Mouse (Mus musculus) layer of hippocampus, adult 18-20 months (tissue): Measurements from ENCODE around the gene Cdk2. TPM values are rescaled to one million over a fixed set of nuclear protein-coding genes. Genes with fewer than 3 reads are reported as not detected.

Experiments
- DNase-seq, 2 experiments: peaks; one replicate each; pipeline ENCODE4 v3.0.0; 2022; ENCODE audit warnings: low spot score in 2 of 2
- total RNA-seq, 2 experiments: library from RNA; stranded (reverse); gene quantifications; 2 replicates each; pipeline ENCODE4 v1.2.3; 2021

Cdk2 gene
- total RNA-seq, 2 experiments from 2014 or later = 1.4 to 2.6 TPM

- no peak for DNase-seq
Observed at GRCm38 (mm10) chr10:128657844-128658243, 47.0 kb downstream of the Cdk2 start.

GRCm38 (mm10) chr10:128656731-128657130 is 48.1 kb downstream of the Cdk2 start:
- DNase-seq = no peak

GRCm38 (mm10) chr10:128655254-128655653 is 49.6 kb downstream of the Cdk2 start:
- no peak for DNase-seq

GRCm38 (mm10) chr10:128653866-128654265 is 51.0 kb downstream of the Cdk2 start:
- DNase-seq = no peak

Other genes starting within 250 kb of the Cdk2 start
- 100 to 1,000 TPM; 242 to 261 TPM for gene Smarcc2, start 245.8 kb downstream of the Cdk2 start, total RNA-seq
- gene Myl6, start 210.9 kb downstream of the Cdk2 start, total RNA-seq = 100 to 1,000 TPM; 526 to 539 TPM
- gene Myl6b, start 206.3 kb downstream of the Cdk2 start, total RNA-seq = 10 to 100 TPM; 20.7 to 21.2 TPM
- gene Esyt1, start 179.2 kb downstream of the Cdk2 start, total RNA-seq = 1 to 10 TPM; 6.2 to 6.3 TPM
- gene Zc3h10, start 157.3 kb downstream of the Cdk2 start, total RNA-seq = 10 to 100 TPM; 13.6 to 15.6 TPM
- gene Rpl41, start 155.7 kb downstream of the Cdk2 start, total RNA-seq = 1,000 to 10,000 TPM; 1,532 to 1,582 TPM
- gene Pa2g4, start 139.0 kb downstream of the Cdk2 start, total RNA-seq = 10 to 100 TPM; 60.4 to 61.7 TPM
- 1 to 10 TPM; 7.1 to 7.5 TPM for gene Erbb3, start 115.4 kb downstream of the Cdk2 start, total RNA-seq
- 100 to 1,000 TPM; 273 to 330 TPM for gene Rps26, start 78.3 kb downstream of the Cdk2 start, total RNA-seq
- 10 to 100 TPM; 15.5 to 16.5 TPM for gene Ikzf4, start 59.0 kb downstream of the Cdk2 start, total RNA-seq
- 10 to 100 TPM; 12.8 to 13.9 TPM for gene Suox, start 31.0 kb downstream of the Cdk2 start, total RNA-seq
- 100 to 1,000 TPM; 133 to 138 TPM for gene Rab5b, start 8.8 kb downstream of the Cdk2 start, total RNA-seq
- under 1 TPM; 0.20 to 0.25 TPM for gene Pmel, start 836 bp downstream of the Cdk2 start, total RNA-seq
- 10 to 100 TPM; 10.9 to 12.8 TPM for gene Dgka, start 39.8 kb upstream of the Cdk2 start, total RNA-seq
- gene Pym1, start 42.9 kb upstream of the Cdk2 start, total RNA-seq = 10 to 100 TPM; 25.1 to 26.2 TPM
- gene Mmp19, start 85.9 kb upstream of the Cdk2 start, total RNA-seq = under 1 TPM; 0.43 to 0.50 TPM
- gene Dnajc14, start 99.0 kb upstream of the Cdk2 start, total RNA-seq = 10 to 100 TPM; 63.8 to 64.8 TPM
- gene Tmem198b, start 99.3 kb upstream of the Cdk2 start, total RNA-seq = 1 to 10 TPM; 7.9 to 8.1 TPM
- gene Sarnp, start 112.3 kb upstream of the Cdk2 start, total RNA-seq = 10 to 100 TPM; 37.7 to 38.2 TPM
- gene Ormdl2, start 116.6 kb upstream of the Cdk2 start, total RNA-seq = 10 to 100 TPM in 1 of 2 experiments, 1 to 10 TPM in 1; 9.3 to 10.4 TPM
- 10 to 100 TPM; 18.2 to 18.9 TPM for gene Gdf11, start 186.7 kb upstream of the Cdk2 start, total RNA-seq
- gene Cd63, start 196.0 kb upstream of the Cdk2 start, total RNA-seq = 10 to 100 TPM; 74.2 to 79.4 TPM
- gene Rdh5, start 217.9 kb upstream of the Cdk2 start, total RNA-seq = 1 to 10 TPM; 7.1 to 8.1 TPM
- gene Bloc1s1, start 219.0 kb upstream of the Cdk2 start, total RNA-seq = 10 to 100 TPM; 94.9 to 98.7 TPM
- gene Itga7, start 228.8 kb upstream of the Cdk2 start, total RNA-seq = 10 to 100 TPM; 29.7 to 30.0 TPM